Mouse (Mus musculus): ENCODE results near the gene Thbs4.
A peak's percentile ranks its signal among the peaks of the same experiment; 100 is the strongest.
"Not testable (repeated sequence)": the region's sequence is repeated elsewhere in the genome, so short reads cannot be mapped to it uniquely, and the experiment has no call there.

The Thbs4 gene

GRCm38 (mm10) chr13:92794462-92795214, at the start of gene Thbs4:
Thbs4 (minus strand) TSS chr13:92794818.
- DNase-seq = peak; percentile 4

- no peak for DNase-seq
Observed at GRCm38 (mm10) chr13:92833162-92833561, 38.5 kb upstream of the Thbs4 start.

- no peak for DNase-seq
Observed at GRCm38 (mm10) chr13:92828820-92829219, 34.2 kb upstream of the Thbs4 start.

- no peak for DNase-seq
Observed at GRCm38 (mm10) chr13:92817357-92817756, 22.7 kb upstream of the Thbs4 start.

- DNase-seq = no peak
Observed at GRCm38 (mm10) chr13:92816329-92816728, 21.7 kb upstream of the Thbs4 start.

- not testable (repeated sequence) for DNase-seq
Observed at GRCm38 (mm10) chr13:92810592-92810991, 16.0 kb upstream of the Thbs4 start.

- no peak for DNase-seq
Observed at GRCm38 (mm10) chr13:92807849-92808248, 13.2 kb upstream of the Thbs4 start.

GRCm38 (mm10) chr13:92806785-92807184, 12.2 kb upstream of the Thbs4 start:
- no peak for DNase-seq

- DNase-seq = no peak
Observed at GRCm38 (mm10) chr13:92799306-92799925, 4.8 kb upstream of the Thbs4 start.

GRCm38 (mm10) chr13:92798830-92799229, 4.2 kb upstream of the Thbs4 start:
- DNase-seq = no peak

- DNase-seq = peak; percentile 22
Observed at GRCm38 (mm10) chr13:92793636-92794035, 982 bp downstream of the Thbs4 start.

- no peak for DNase-seq
Observed at GRCm38 (mm10) chr13:92791474-92791873, 3.1 kb downstream of the Thbs4 start.

- no peak for DNase-seq
Observed at GRCm38 (mm10) chr13:92784311-92784710, 10.3 kb downstream of the Thbs4 start.

GRCm38 (mm10) chr13:92783551-92783950, 11.1 kb downstream of the Thbs4 start:
- no peak for DNase-seq

- no peak for DNase-seq
Observed at GRCm38 (mm10) chr13:92780927-92781326, 13.7 kb downstream of the Thbs4 start.

GRCm38 (mm10) chr13:92780076-92780475, 14.5 kb downstream of the Thbs4 start:
- DNase-seq = no peak

GRCm38 (mm10) chr13:92778642-92779041, 16.0 kb downstream of the Thbs4 start:
- DNase-seq = no peak

- no peak for DNase-seq
Observed at GRCm38 (mm10) chr13:92775916-92776315, 18.7 kb downstream of the Thbs4 start.

GRCm38 (mm10) chr13:92774887-92775286, 19.7 kb downstream of the Thbs4 start:
- DNase-seq = no peak

- DNase-seq = no peak
Observed at GRCm38 (mm10) chr13:92772500-92772899, 22.1 kb downstream of the Thbs4 start.

GRCm38 (mm10) chr13:92771566-92771965, 23.1 kb downstream of the Thbs4 start:
- no peak for DNase-seq

GRCm38 (mm10) chr13:92765454-92766242, 29.0 kb downstream of the Thbs4 start:
- DNase-seq = no peak

- no peak for DNase-seq
Observed at GRCm38 (mm10) chr13:92762322-92762721, 32.3 kb downstream of the Thbs4 start.

GRCm38 (mm10) chr13:92760519-92760918, 34.1 kb downstream of the Thbs4 start:
- DNase-seq = no peak
